Mouse (Mus musculus): ENCODE measurements around the gene Smim23.

The Smim23 gene

DNA sequence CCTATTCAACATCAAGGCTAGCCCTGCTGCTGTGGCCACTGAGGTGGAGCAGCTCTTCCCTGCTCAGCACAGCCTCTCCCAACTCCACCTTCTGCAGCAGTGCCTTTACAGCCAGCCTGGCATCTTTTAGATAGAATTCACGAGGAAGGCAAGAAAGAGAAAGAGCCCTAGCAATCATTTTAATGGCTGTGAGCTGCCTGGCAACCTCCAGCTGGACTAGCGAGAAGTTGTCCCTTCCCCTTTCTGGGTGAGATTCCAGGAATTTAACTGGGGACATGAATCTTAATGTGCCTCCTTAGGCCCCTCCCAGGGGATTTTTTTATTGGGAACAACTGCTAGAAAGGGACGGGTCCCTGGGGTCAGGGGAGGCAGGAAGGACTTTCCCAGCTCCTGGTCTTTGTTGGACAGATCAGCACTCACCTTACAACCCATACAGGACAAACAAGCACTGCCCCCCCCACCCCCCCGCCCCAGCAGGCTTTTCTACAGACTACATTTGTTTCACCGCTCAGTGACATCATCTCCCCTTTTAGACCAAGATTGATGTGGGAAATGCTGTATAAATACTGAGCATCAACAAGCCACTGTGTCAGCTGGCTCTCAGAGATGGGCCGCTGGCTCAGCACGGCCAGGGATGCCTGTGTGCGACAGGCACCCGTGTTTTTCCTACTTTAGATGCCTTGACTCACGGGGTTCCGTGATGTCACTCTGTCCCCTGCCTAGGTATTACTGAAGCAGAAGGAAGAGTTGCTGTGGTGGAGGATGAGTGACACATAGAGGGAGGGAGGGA is 43.5 kb downstream of the Smim23 start:
- no peak for DNase-seq (ENCODE audit: low read depth, low spot score)

GRCm38 (mm10) chr11:32768642-32769343 is 55.6 kb downstream of the Smim23 start:
- DNase-seq (ENCODE audit: low read depth, low spot score), result no peak
